Mouse (Mus musculus): Measurements from ENCODE around the gene Gm3409. TPM values are rescaled to one million over a fixed set of nuclear protein-coding genes. Genes with fewer than 3 reads are reported as not detected.

The Gm3409 gene
- polyA plus RNA-seq, 1 experiment from 2014 or later, result not detected

Other genes starting within 250 kb of the Gm3409 start
- 7.1 TPM in 2 replicates for gene Wasf3, start 152.7 kb upstream of the Gm3409 start, polyA plus RNA-seq (2014; fragmentation: Nextera tagmentation; extraction: Ambion mirVana)
- not detected in 2 replicates for gene Gm6408, start 55.7 kb upstream of the Gm3409 start, polyA plus RNA-seq (2014; fragmentation: Nextera tagmentation; extraction: Ambion mirVana)
- not detected in 2 replicates for gene Gm6370, start 46.3 kb upstream of the Gm3409 start, polyA plus RNA-seq (2014; fragmentation: Nextera tagmentation; extraction: Ambion mirVana)
- not detected in 2 replicates for gene 4930449I24Rik, start 35.2 kb upstream of the Gm3409 start, polyA plus RNA-seq (2014; fragmentation: Nextera tagmentation; extraction: Ambion mirVana)
- not detected in 2 replicates for gene Gm3402, start 23.5 kb upstream of the Gm3409 start, polyA plus RNA-seq (2014; fragmentation: Nextera tagmentation; extraction: Ambion mirVana)
- gene Gm3404, start 11.8 kb upstream of the Gm3409 start, polyA plus RNA-seq (2014; fragmentation: Nextera tagmentation; extraction: Ambion mirVana), result not detected in 2 replicates
- not detected in 2 replicates for gene Gm3415, start 18.5 kb downstream of the Gm3409 start, polyA plus RNA-seq (2014; fragmentation: Nextera tagmentation; extraction: Ambion mirVana)
- 0.14 and 0.38 TPM in 2 replicates for gene Gpr12, start 47.6 kb downstream of the Gm3409 start, polyA plus RNA-seq (2014; fragmentation: Nextera tagmentation; extraction: Ambion mirVana)

Measured in hindbrain, embryonic 11.5 days (tissue).